Mouse (Mus musculus): Measurements from ENCODE around the gene Phactr3. TPM values are rescaled to one million over a fixed set of nuclear protein-coding genes. Genes with fewer than 3 reads are reported as not detected.
A peak's percentile ranks its signal among the peaks of the same experiment; 100 is the strongest.

Gene Phactr3
- polyA plus RNA-seq, 1 experiment, result 0.32 TPM

DNA sequence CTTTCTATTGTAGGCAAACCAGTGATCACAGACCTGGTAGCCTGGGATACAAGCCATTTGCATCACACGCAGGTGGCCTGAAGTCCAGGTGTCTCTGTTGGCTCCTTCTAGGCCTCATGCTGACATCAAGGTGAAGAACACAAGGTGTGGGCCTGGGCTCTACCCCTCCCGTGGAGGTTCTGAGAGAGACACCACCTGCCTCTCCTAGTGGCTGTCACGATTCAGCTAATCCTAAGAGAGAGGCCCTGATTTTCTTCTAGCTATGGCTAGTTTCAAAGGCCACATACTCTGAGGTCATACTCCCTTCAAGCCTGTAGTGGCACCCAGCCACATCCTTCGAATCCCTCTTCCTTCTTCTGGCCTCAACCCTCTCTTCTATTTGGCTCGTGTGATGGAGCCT lies 12.2 kb downstream of the Phactr3 start:
- Histone ChIP-seq H3K36me3 (ENCODE audit: control insufficient read depth, insufficient read depth, low read length) (no peaks in the 10 kb centered on the region), H3K4me1 (replicated peaks; ENCODE audit: control insufficient read depth, insufficient read depth, low read length) (no peaks in the 10 kb centered on the region; the same call in 1 of the 2 replicates), H3K4me3 (ENCODE audit: control insufficient read depth, insufficient read depth, low read length) (no peak overlapping the region), H3K27ac (ENCODE audit: control insufficient read depth, insufficient read depth, low read length) (no peak overlapping the region), H3K27me3 (ENCODE audit: control insufficient read depth, insufficient read depth, low read length) (no peaks in the 10 kb centered on the region)
- no peak for DNase-seq
- TF ChIP-seq CTCF (IDR thresholded peaks at IDR 0.05; ENCODE audit: borderline replicate concordance, control insufficient read depth, extremely low read depth, insufficient read depth, low read length, poor library complexity) (no peak), POLR2A (IDR thresholded peaks at IDR 0.05; ENCODE audit: control insufficient read depth, extremely low read depth, insufficient read depth, low read length, poor library complexity) (no peak)
- 77% methylated on average over 5 of the region's 5 CpGs for WGBS

DNA sequence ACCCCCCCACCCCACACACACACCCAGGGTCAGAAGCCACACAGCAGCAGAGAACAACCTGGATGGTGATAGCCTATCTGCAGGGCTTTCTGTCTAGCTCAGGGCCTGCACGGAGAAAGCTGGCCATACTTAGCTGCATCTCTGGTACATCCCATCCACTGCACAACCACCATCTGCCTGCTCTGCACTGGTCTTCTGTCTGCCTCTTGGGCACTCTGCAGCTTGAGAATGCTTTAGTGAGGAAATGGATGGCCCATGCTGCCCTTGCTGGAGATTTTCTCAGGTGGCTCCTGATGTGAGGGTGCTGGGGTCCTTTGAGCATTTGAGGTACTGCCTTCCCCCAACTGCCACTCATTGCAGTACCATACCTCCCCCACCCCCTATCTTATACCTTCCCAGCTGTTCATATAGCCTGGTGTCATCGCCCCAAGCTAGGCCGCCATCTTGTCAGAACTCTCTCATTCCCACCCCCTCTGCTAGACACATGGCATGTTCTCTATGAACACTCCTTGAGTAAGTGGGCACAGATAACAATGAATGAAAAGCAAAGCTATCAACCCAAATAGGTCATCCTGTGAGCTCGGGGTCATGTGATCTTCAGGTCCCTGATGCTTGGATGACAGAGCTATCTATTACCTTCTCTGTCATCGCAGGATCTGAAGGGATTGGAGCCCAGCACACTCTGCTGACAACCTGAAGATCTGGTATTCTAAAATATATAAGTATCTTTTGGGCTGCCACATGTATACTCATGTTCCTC lies 13.0 kb downstream of the Phactr3 start:
- no peaks in the 10 kb centered on the region; the same call in 1 of the 2 replicates for H3K4me1 ChIP-seq (replicated peaks; ENCODE audit: control insufficient read depth, insufficient read depth, low read length)
- H3K27ac ChIP-seq (ENCODE audit: control insufficient read depth, insufficient read depth, low read length), result no peak overlapping the region
- no peaks in the 10 kb centered on the region for H3K36me3 ChIP-seq (ENCODE audit: control insufficient read depth, insufficient read depth, low read length)
- H3K27me3 ChIP-seq (ENCODE audit: control insufficient read depth, insufficient read depth, low read length), result no peaks in the 10 kb centered on the region
- DNase-seq, result no peak
- H3K4me3 ChIP-seq (ENCODE audit: control insufficient read depth, insufficient read depth, low read length), result no peak overlapping the region
- 93% methylated on average over 5 of the region's 5 CpGs for WGBS
- TF ChIP-seq CTCF (IDR thresholded peaks at IDR 0.05; ENCODE audit: borderline replicate concordance, control insufficient read depth, extremely low read depth, insufficient read depth, low read length, poor library complexity) (no peak), POLR2A (IDR thresholded peaks at IDR 0.05; ENCODE audit: control insufficient read depth, extremely low read depth, insufficient read depth, low read length, poor library complexity) (no peak)

DNA sequence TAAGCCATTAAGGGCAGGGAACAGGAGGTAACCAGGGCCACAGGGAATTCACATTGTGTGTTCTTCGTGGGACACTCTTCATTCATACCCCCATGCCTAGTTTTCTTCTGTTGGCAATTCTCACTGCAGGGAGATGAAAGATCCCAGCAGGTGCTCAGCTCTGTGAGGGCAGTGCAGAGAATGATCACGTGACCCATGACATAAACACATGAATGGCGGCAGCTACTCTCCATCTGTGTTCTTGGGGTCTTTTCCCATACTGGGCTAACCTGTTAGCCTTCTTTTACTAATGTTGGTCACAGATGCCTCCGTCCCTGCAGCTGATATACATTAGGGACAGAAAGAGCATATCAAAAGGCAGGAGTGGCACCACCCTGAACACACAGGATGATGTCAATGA lies 16.9 kb downstream of the Phactr3 start:
- whole genome bisulfite sequencing, result 61% methylated on average over 4 of the region's 4 CpGs

DNA sequence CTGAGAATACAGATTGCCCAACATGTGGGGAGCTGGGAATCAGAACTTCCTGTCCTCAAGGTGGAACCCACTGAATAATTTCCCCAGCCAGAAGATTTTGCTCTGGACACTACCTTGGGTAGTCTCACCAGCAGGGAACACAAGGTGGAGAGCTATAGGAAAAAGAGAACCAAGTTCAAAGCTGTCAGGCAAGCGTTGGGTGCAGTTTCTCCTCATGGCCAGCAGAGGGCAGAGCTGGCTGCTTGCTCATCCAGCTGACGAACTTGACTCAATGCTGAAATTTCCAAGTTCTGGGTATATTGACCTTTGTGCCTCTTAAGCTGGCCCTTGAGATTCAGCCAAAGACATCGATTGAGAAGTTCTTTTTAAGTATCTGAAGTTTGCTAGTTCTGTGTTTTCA lies 18.7 kb downstream of the Phactr3 start:
- Histone ChIP-seq H3K36me3 (ENCODE audit: control insufficient read depth, insufficient read depth, low read length) (no peaks in the 10 kb centered on the region), H3K27ac (ENCODE audit: control insufficient read depth, insufficient read depth, low read length) (no peak overlapping the region), H3K4me1 (replicated peaks; ENCODE audit: control insufficient read depth, insufficient read depth, low read length) (no peaks in the 10 kb centered on the region), H3K27me3 (ENCODE audit: control insufficient read depth, insufficient read depth, low read length) (no peaks in the 10 kb centered on the region; the same call in 1 of the 2 replicates), H3K4me3 (ENCODE audit: control insufficient read depth, insufficient read depth, low read length) (no peak overlapping the region)
- peak; percentile 16 for DNase-seq
- WGBS, result 11% methylated on average over 3 of the region's 3 CpGs
- TF ChIP-seq CTCF (IDR thresholded peaks at IDR 0.05; ENCODE audit: borderline replicate concordance, control insufficient read depth, extremely low read depth, insufficient read depth, low read length, poor library complexity) (peak; percentile 72; the same call in 1 of the 2 replicates), POLR2A (IDR thresholded peaks at IDR 0.05; ENCODE audit: control insufficient read depth, extremely low read depth, insufficient read depth, low read length, poor library complexity) (no peak)

More for the DNA sequence above, 16.9 kb downstream of the Phactr3 start:
- Histone ChIP-seq H3K4me1 (replicated peaks; ENCODE audit: control insufficient read depth, insufficient read depth, low read length) (no peaks in the 10 kb centered on the region; the same call in 1 of the 2 replicates), H3K4me3 (ENCODE audit: control insufficient read depth, insufficient read depth, low read length) (no peak overlapping the region), H3K36me3 (ENCODE audit: control insufficient read depth, insufficient read depth, low read length) (no peaks in the 10 kb centered on the region), H3K27ac (ENCODE audit: control insufficient read depth, insufficient read depth, low read length) (no peak overlapping the region), H3K27me3 (ENCODE audit: control insufficient read depth, insufficient read depth, low read length) (no peaks in the 10 kb centered on the region)
- TF ChIP-seq POLR2A (IDR thresholded peaks at IDR 0.05; ENCODE audit: control insufficient read depth, extremely low read depth, insufficient read depth, low read length, poor library complexity) (no peak), CTCF (IDR thresholded peaks at IDR 0.05; ENCODE audit: borderline replicate concordance, control insufficient read depth, extremely low read depth, insufficient read depth, low read length, poor library complexity) (no peak)
- no peak for DNase-seq

DNA sequence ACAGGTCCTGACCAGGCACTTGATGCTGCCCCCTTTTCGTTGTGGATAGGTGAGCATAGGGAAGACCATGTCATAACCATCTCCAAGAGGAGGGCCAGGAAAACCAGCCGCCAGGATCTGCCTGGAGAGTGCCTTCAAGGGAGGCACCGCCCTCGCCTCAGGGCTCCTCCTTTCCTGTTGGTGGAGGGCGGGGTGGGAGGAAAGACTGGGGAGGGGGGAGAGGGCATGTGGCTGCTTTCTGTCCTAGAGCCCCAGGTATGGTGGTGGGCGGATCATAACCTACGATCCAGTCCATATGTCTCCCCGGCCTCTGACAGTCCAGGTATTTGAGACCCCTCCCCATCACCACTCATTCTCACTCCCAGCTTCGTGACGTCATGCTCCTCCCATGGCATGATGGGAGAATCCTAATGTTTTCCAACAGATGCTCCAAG lies 22.7 kb downstream of the Phactr3 start:
- TF ChIP-seq POLR2A (IDR thresholded peaks at IDR 0.05; ENCODE audit: control insufficient read depth, extremely low read depth, insufficient read depth, low read length, poor library complexity), result no peak
- no peak for TF ChIP-seq CTCF (IDR thresholded peaks at IDR 0.05; ENCODE audit: borderline replicate concordance, control insufficient read depth, extremely low read depth, insufficient read depth, low read length, poor library complexity)
- Histone ChIP-seq H3K27me3 (ENCODE audit: control insufficient read depth, insufficient read depth, low read length) (no peaks in the 10 kb centered on the region; the same call in 1 of the 2 replicates), H3K36me3 (ENCODE audit: control insufficient read depth, insufficient read depth, low read length) (no peaks in the 10 kb centered on the region), H3K27ac (ENCODE audit: control insufficient read depth, insufficient read depth, low read length) (no peak overlapping the region), H3K4me1 (replicated peaks; ENCODE audit: control insufficient read depth, insufficient read depth, low read length) (no peaks in the 10 kb centered on the region), H3K4me3 (ENCODE audit: control insufficient read depth, insufficient read depth, low read length) (no peak overlapping the region)
- 15% methylated on average over 10 of the region's 10 CpGs for WGBS
- DNase-seq, result no peak

DNA sequence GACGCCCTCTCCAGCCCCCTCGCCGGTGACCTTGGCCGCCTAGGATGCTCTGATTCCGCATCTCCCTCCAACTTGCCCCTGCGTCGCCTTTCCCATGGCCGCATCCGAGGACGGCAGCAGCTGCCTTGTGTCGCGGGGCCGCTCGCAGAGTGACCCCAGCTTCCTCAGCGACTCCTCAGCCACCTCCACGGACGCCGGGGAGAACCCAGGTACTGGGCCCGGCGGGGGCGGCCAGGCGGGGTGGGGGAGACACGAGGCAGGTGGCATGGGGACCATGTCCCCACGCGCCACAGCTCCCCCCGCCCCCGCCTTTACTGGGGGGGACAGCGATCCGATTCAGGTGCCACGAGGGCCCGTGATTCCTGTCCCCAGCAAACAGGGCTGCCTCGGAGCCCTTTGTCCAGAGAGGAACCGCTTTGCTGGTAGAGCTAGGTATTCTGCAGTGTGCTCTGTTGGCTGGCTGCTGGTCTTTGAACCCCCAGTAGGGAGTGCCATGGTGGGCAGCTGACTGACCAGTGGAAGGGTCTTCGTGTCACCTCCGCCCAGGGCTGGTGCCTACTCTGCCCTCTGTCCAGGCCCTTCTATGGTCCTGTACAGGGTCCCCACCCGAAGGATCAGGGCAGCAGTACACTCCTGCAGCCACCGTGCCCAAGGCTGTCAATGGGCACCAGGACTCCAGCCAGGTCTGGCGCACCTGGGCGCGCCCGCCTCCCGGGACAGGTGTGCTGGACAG lies 23.7 kb downstream of the Phactr3 start:
- H3K27ac ChIP-seq (ENCODE audit: control insufficient read depth, insufficient read depth, low read length), result no peak overlapping the region
- 15% methylated on average over 42 of the region's 42 CpGs for whole genome bisulfite sequencing
- H3K4me3 ChIP-seq (ENCODE audit: control insufficient read depth, insufficient read depth, low read length), result no peak overlapping the region
- H3K27me3 ChIP-seq (ENCODE audit: control insufficient read depth, insufficient read depth, low read length), result no peaks in the 10 kb centered on the region; the same call in 1 of the 2 replicates
- TF ChIP-seq CTCF (IDR thresholded peaks at IDR 0.05; ENCODE audit: borderline replicate concordance, control insufficient read depth, extremely low read depth, insufficient read depth, low read length, poor library complexity), result no peak
- no peak for TF ChIP-seq POLR2A (IDR thresholded peaks at IDR 0.05; ENCODE audit: control insufficient read depth, extremely low read depth, insufficient read depth, low read length, poor library complexity)
- H3K36me3 ChIP-seq (ENCODE audit: control insufficient read depth, insufficient read depth, low read length), result no peaks in the 10 kb centered on the region
- H3K4me1 ChIP-seq (replicated peaks; ENCODE audit: control insufficient read depth, insufficient read depth, low read length), result no peaks in the 10 kb centered on the region
- DNase-seq, result no peak
